Mouse (Mus musculus): ENCODE results near the gene Slc25a29.

DNA sequence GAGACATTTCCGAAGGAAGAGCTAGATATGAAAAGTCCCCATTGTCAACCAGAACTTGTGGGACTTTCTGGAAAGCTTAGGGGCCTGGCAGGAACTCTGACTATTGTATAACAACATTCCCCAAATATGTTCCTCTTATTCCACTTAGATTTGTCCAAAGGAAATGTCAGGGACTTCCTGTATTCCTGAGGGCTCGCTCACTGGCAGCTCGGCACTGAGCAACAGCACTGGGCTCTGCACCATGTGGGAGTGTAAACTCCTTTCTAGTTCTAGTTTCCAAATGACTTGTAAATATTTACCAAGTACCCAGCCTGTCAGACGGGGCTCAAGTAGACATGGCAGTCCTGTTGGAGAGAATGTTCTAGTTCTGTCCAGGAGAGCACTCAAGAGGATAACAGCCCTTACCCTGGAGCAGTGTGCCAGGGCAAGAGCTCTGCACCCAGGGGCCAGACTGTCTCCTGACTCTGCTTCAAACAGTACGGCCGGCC is 29.4 kb upstream of the Slc25a29 start:
- TF ChIP-seq GATA1 (IDR thresholded peaks at IDR 0.05; ENCODE audit: low read length) (no peak), TAL1 (IDR thresholded peaks at IDR 0.05; ENCODE audit: low read length) (no peak)
